Mouse (Mus musculus) hindbrain, postnatal 0 days (tissue): Measurements from ENCODE around the gene Adgrb3. TPM values are rescaled to one million over a fixed set of nuclear protein-coding genes. Genes with fewer than 3 reads are reported as not detected.
A peak's percentile ranks its signal among the peaks of the same experiment; 100 is the strongest.

Experiments used
- ATAC-seq: fragments of 200-750 bp; cut with Nextera tagmentation; 2 replicates; pipeline ENCODE4 v1.8.0; 2017; ENCODE audit warnings: mild to moderate bottlenecking, moderate TSS enrichment, moderate library complexity
- DNase-seq: peaks from one replicate; pipeline ENCODE4 v3.0.0-alpha.2; 2015; ENCODE audit warnings: low spot score
- H3K27ac ChIP-seq: fragments of 300-500 bp; sonication (generic); 2 replicates; pipeline ENCODE4 v1.5.1; 2014; ENCODE audit warnings: mild to moderate bottlenecking
- H3K27me3 ChIP-seq: fragments of 300-500 bp; sonication (generic); 2 replicates; pipeline ENCODE4 v1.6.1; 2014; ENCODE audit warnings: low read length, mixed read lengths; ENCODE audit not compliant: insufficient read depth
- H3K36me3 ChIP-seq: fragments of 300-500 bp; sonication (generic); 2 replicates; pipeline ENCODE4 v1.6.1; 2014; ENCODE audit warnings: low read length, mixed read lengths; ENCODE audit not compliant: insufficient read depth
- H3K4me1 ChIP-seq: fragments of 300-500 bp; sonication (generic); 2 replicates; pipeline ENCODE4 v1.6.1; 2014; ENCODE audit warnings: antibody characterized with exemption, low read length, mixed read lengths; ENCODE audit not compliant: insufficient read depth
- H3K4me2 ChIP-seq: fragments of 300-500 bp; sonication (generic); 2 replicates; pipeline ENCODE4 v1.6.1; 2014; ENCODE audit warnings: low read depth, mild to moderate bottlenecking, low read length, moderate library complexity, mixed read lengths
- H3K4me3 ChIP-seq: fragments of 300-500 bp; sonication (generic); 2 replicates; pipeline ENCODE4 v1.5.1; 2014; ENCODE audit warnings: low read length
- H3K9ac ChIP-seq: fragments of 300-500 bp; sonication (generic); replicated peaks from 2 replicates; pipeline ENCODE4 v1.6.1; 2014; ENCODE audit warnings: mild to moderate bottlenecking, low read length, moderate library complexity, mixed read lengths
- H3K9me3 ChIP-seq: fragments of 300-500 bp; sonication (generic); 2 replicates; pipeline ENCODE4 v1.6.1; 2016; ENCODE audit warnings: low read length, mixed read lengths
- CTCF ChIP-seq: IDR thresholded peaks from 2 replicates; pipeline ENCODE4 v1.5.1; 2016; ENCODE audit warnings: antibody characterized with exemption, control low read depth, low read depth
- WGBS: fragments of 180-500 bp; shearing (Covaris S2); extraction: QIAGEN DNeasy Blood & Tissue Kit; methylation state at CpG from one replicate; pipeline ENCODE4 v1.1.7; 2014; 5-methylcytosine and 5-hydroxymethylcytosine counted together
- polyA plus RNA-seq: library from polyadenylated mRNA; unstranded; fragments of >200 nt; fragmentation: Nextera tagmentation; extraction: Ambion mirVana; gene quantifications from 2 replicates; pipeline ENCODE4 v1.2.1, GENCODE M21; 2015
- total RNA-seq: library from RNA; depleted of rRNA; stranded (reverse); fragments of >200 nt; gene quantifications from 2 replicates; pipeline ENCODE4 v1.2.3, GENCODE M21; 2014

Gene Adgrb3
- total and polyA plus RNA-seq, 2 experiments from 2014 or later = 46.5 to 74.6 TPM

GRCm38 (mm10) chr1:25191986-25192385 lies 637.5 kb downstream of the Adgrb3 start:
- no peaks in the 10 kb centered on the region for H3K27me3 ChIP-seq
- ATAC-seq = no peak
- no peak overlapping the region for H3K4me3 ChIP-seq
- H3K4me2 ChIP-seq = no peak overlapping the region
- peak; percentile 7 for DNase-seq
- H3K27ac ChIP-seq = no peak overlapping the region
- H3K9ac ChIP-seq = no peak overlapping the region
- H3K4me1 ChIP-seq = no peaks in the 10 kb centered on the region
- TF ChIP-seq CTCF = no peak
- no peaks in the 10 kb centered on the region for H3K36me3 ChIP-seq
- 38% methylated on average over 11 of the region's 11 CpGs for WGBS
- no peaks in the 10 kb centered on the region for H3K9me3 ChIP-seq

GRCm38 (mm10) chr1:25189261-25189660 lies 640.2 kb downstream of the Adgrb3 start:
- Histone ChIP-seq H3K9me3 (no peaks in the 10 kb centered on the region), H3K9ac (no peak overlapping the region), H3K4me3 (no peak overlapping the region), H3K4me2 (no peak overlapping the region), H3K27ac (peak overlapping the region; percentile 12; the same call in 1 of the 2 replicates), H3K4me1 (no peaks in the 10 kb centered on the region), H3K27me3 (no peaks in the 10 kb centered on the region), H3K36me3 (no peaks in the 10 kb centered on the region)
- peak; percentile 36 for DNase-seq
- no peak for ATAC-seq
- TF ChIP-seq CTCF = no peak
- WGBS = 65% methylated on average over 9 of the region's 9 CpGs

DNA sequence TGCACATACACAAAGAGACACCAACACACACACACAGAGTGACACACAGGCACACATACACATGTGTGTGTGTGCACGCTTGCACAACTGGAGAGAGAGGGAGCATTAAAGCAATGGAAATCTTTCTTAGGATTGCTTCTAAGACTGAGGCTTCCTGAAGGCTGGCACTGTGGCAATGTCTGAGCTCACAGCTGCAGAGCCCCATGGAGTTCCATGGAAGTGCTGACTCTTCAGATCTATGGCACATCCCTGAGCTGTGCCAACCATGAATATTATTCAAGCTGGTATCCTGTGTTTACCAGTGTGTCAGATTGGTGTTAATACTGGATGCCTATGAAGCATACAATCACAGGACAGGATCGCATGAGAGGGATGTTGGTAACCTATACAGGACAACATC lies 643.6 kb downstream of the Adgrb3 start:
- no peaks in the 10 kb centered on the region for H3K4me1 ChIP-seq
- no peak for DNase-seq
- no peaks in the 10 kb centered on the region for H3K36me3 ChIP-seq
- no peak overlapping the region for H3K9ac ChIP-seq
- TF ChIP-seq CTCF = no peak
- no peak overlapping the region for H3K4me3 ChIP-seq
- no peak overlapping the region; the same call in 1 of the 2 replicates for H3K27ac ChIP-seq
- H3K9me3 ChIP-seq = no peaks in the 10 kb centered on the region
- H3K27me3 ChIP-seq = no peaks in the 10 kb centered on the region
- WGBS = 84% methylated on average over 2 of the region's 2 CpGs
- no peak overlapping the region for H3K4me2 ChIP-seq
- no peak for ATAC-seq

- H3K9me3 ChIP-seq = no peaks in the 10 kb centered on the region
- no peaks in the 10 kb centered on the region for H3K36me3 ChIP-seq
- no peak overlapping the region for H3K4me3 ChIP-seq
- H3K4me2 ChIP-seq = no peak overlapping the region
- ATAC-seq (no peak), DNase-seq (no peak)
- H3K4me1 ChIP-seq = peaks cover 11% of the 10 kb centered on the region
- WGBS = 84% methylated on average over 2 of the region's 2 CpGs
- TF ChIP-seq CTCF = no peak
- no peaks in the 10 kb centered on the region for H3K27me3 ChIP-seq
- no peak overlapping the region for H3K27ac ChIP-seq
- no peak overlapping the region for H3K9ac ChIP-seq
Measured at GRCm38 (mm10) chr1:25181881-25182280, 647.6 kb downstream of the Adgrb3 start.

GRCm38 (mm10) chr1:25180615-25181014 lies 648.9 kb downstream of the Adgrb3 start:
- no peak for TF ChIP-seq CTCF
- 18% methylated on average over 6 of the region's 6 CpGs for WGBS

GRCm38 (mm10) chr1:25179860-25180582 lies 649.5 kb downstream of the Adgrb3 start:
- TF ChIP-seq CTCF = no peak
- H3K27me3 ChIP-seq = no peaks in the 10 kb centered on the region
- H3K4me1 ChIP-seq = peaks cover 11% of the 10 kb centered on the region
- peak; percentile 39 for DNase-seq
- no peaks in the 10 kb centered on the region for H3K9me3 ChIP-seq
- H3K36me3 ChIP-seq = no peaks in the 10 kb centered on the region
- H3K4me2 ChIP-seq = 0 out of 2 replicates have a peak overlapping the region, but pooled peaks have one; percentile 0
- ATAC-seq = peak; percentile 65
- WGBS = 26% methylated on average over 9 of the region's 9 CpGs
- no peak overlapping the region for H3K9ac ChIP-seq
- H3K4me3 ChIP-seq = no peak overlapping the region
- H3K27ac ChIP-seq = peak overlapping the region; percentile 61

More at GRCm38 (mm10) chr1:25180615-25181014, 648.9 kb downstream of the Adgrb3 start:
- DNase-seq (peak; percentile 46), ATAC-seq (peak; percentile 57)
- Histone ChIP-seq H3K4me1 (peaks cover 11% of the 10 kb centered on the region), H3K36me3 (no peaks in the 10 kb centered on the region), H3K9me3 (no peaks in the 10 kb centered on the region), H3K4me2 (no peak overlapping the region), H3K27ac (peak overlapping the region; percentile 61), H3K4me3 (no peak overlapping the region), H3K9ac (no peak overlapping the region), H3K27me3 (no peaks in the 10 kb centered on the region)
